8 mouse cellular contexts compared by ENCODE assay signal in the genomic region with DNA sequence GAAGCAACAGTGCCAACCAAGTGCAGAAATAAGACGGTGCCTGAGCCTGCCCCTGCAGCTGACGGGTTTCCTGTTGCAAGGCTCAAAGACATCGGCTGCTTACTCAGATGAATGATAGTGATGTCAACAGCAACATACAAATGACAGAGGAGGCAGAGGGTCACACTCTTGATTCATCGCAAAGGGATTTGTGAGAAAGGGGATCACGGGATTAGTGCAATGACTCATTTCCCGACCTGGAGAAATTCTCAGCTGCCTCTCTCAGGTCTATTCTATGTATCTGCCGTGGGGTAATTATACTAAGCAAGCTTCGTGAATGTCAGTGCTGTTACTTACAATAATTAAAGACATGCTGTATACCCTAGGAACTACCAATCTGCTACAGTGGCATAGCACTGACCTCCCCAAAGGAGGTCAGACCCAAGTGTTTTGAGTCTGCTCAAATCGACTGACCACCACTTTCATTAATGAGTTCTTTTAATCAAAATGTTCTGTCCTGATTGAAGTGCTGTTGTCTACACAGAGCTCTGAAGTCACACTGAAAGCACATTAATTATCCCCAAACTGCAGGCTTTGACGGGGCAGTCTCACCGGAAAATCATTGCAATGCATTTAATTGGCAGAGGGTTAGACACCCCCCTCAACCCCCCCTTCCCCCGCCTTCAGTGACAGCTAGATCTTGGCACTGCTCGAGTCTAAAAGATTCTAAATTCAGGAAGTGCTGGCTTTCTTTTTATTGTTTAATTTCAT.
DNase-seq lines count a peak whose midpoint lies in the region; ATAC-seq and TF ChIP-seq lines count a peak whose summit lies in the region.

No protein-coding gene starts in this region.

- DNase-seq in heart, postnatal 0 days (ENCODE audit: low spot score) = peak; percentile 33
- DNase-seq in heart, adult 8-10 months (ENCODE audit: low spot score) = no peak
- peak; percentile 57 for DNase-seq in adipocyte (ENCODE audit: low spot score)
- DNase-seq in mesoderm, embryonic 11.5 days (ENCODE audit: low read depth, low spot score) = peak; percentile 57
- no peak for DNase-seq in layer of hippocampus, postnatal 14 days (ENCODE audit: low spot score in 2 of 2)
- DNase-seq in thymus, adult 18-20 months = no peak

- no peak for TF ChIP-seq EP300 in heart, postnatal 0 days (IDR thresholded peaks at IDR 0.05; ENCODE audit: low read depth)

- H3K4me2 ChIP-seq in heart, postnatal 0 days (ENCODE audit: low read depth, low read length) = peak overlapping the region; percentile 53
- peak overlapping the region; percentile 40 for H3K4me2 ChIP-seq in forebrain, embryonic 16.5 days (ENCODE audit: low read length)

- H3K36me3 ChIP-seq in heart, postnatal 0 days (replicated peaks; ENCODE audit: control insufficient read depth, insufficient read depth, low read length) = no peaks in the 10 kb centered on the region; the same call in 1 of the 2 replicates
- no peaks in the 10 kb centered on the region for H3K36me3 ChIP-seq in forebrain, embryonic 16.5 days (ENCODE audit: control insufficient read depth, insufficient read depth)

- ATAC-seq in heart, postnatal 0 days (ENCODE audit: insufficient read depth, low read depth) = peak; percentile 53; the same call in 1 of the 2 replicates
- ATAC-seq in forebrain, embryonic 16.5 days = peak; percentile 77
- no peak for ATAC-seq in erythroid progenitor cell, adult 5-6 weeks (replicated peaks; ENCODE audit: low FRiP score, poor library complexity, severe bottlenecking)

- H3K4me3 ChIP-seq in heart, postnatal 0 days (ENCODE audit: low read depth, low read length) = peak overlapping the region; percentile 15; the same call in 1 of the 2 replicates
- H3K4me3 ChIP-seq in forebrain, embryonic 16.5 days (replicated peaks; ENCODE audit: low read length) = 0 out of 2 replicates have a peak overlapping the region, but pooled peaks have one; percentile 1

- peak overlapping the region; percentile 62 for H3K27ac ChIP-seq in heart, postnatal 0 days (ENCODE audit: low read depth)
- H3K27ac ChIP-seq in forebrain, embryonic 16.5 days (ENCODE audit: low read length) = no peak overlapping the region; the same call in 1 of the 2 replicates

- H3K4me1 ChIP-seq in heart, postnatal 0 days (ENCODE audit: control insufficient read depth, insufficient read depth) = peaks cover 9% of the 10 kb centered on the region
- H3K4me1 ChIP-seq in forebrain, embryonic 16.5 days (replicated peaks; ENCODE audit: control insufficient read depth, insufficient read depth, low read length) = peaks cover 7% of the 10 kb centered on the region; the same call in 1 of the 2 replicates

- WGBS in heart, postnatal 0 days = 26% methylated on average over 13 of the region's 13 CpGs
- WGBS in forebrain, embryonic 16.5 days = 4% methylated on average over 13 of the region's 13 CpGs

- H3K27me3 ChIP-seq in heart, postnatal 0 days (ENCODE audit: control insufficient read depth, insufficient read depth, low read length) = no peaks in the 10 kb centered on the region
- no peaks in the 10 kb centered on the region for H3K27me3 ChIP-seq in forebrain, embryonic 16.5 days (replicated peaks; ENCODE audit: control insufficient read depth, insufficient read depth, low read length)

- TF ChIP-seq CTCF in heart, postnatal 0 days (IDR thresholded peaks at IDR 0.05; ENCODE audit: low read depth) = no peak

- no peaks in the 10 kb centered on the region for H3K9me3 ChIP-seq in heart, postnatal 0 days (replicated peaks; ENCODE audit: control insufficient read depth, low read length)
- H3K9me3 ChIP-seq in forebrain, embryonic 16.5 days (ENCODE audit: control insufficient read depth, low read length) = no peaks in the 10 kb centered on the region

- H3K9ac ChIP-seq in heart, postnatal 0 days (replicated peaks; ENCODE audit: low read depth, low read length) = 0 out of 2 replicates have a peak overlapping the region, but pooled peaks have one; percentile 25
- peak overlapping the region; percentile 24; the same call in 1 of the 2 replicates for H3K9ac ChIP-seq in forebrain, embryonic 16.5 days (replicated peaks; ENCODE audit: low read depth, low read length)

Comparison
In these comparisons a context has a peak if more than half of its experiments do, and no peak if none do; other contexts are left out.
1. DNase-seq: peak in heart, postnatal 0 days (single experiment), adipocyte (single experiment) and mesoderm, embryonic 11.5 days (single experiment); none in heart, adult 8-10 months (single experiment), layer of hippocampus, postnatal 14 days (0 of 2) and thymus, adult 18-20 months (0 of 2).